Mouse (Mus musculus) CH12.LX (cell line): ENCODE data around the gene Sh3bgrl2. TPM values are rescaled to one million over a fixed set of nuclear protein-coding genes. Genes with fewer than 3 reads are reported as not detected.
A peak's percentile ranks its signal among the peaks of the same experiment; 100 is the strongest.

Source experiments
- DNase-seq: peaks from one replicate; pipeline ENCODE4 v3.0.0-alpha.2; 2013; ENCODE audit errors: extremely low read depth
- H3K27ac ChIP-seq: 2 replicates; pipeline ENCODE4 v1.5.1; 2012; ENCODE audit warnings: low read depth, mild to moderate bottlenecking, control low read depth, moderate library complexity; ENCODE audit not compliant: insufficient read depth
- H3K27me3 ChIP-seq: replicated peaks from 2 replicates; pipeline ENCODE3; 2012; ENCODE audit warnings: inconsistent platforms
- H3K36me3 ChIP-seq, 2 experiments: replicated peaks in 1 of 2; 2 replicates each; pipeline versions ENCODE3 to v1.6.1; 2012; ENCODE audit warnings: inconsistent platforms in 1 of 2, low read length in 1 of 2, mild to moderate bottlenecking in 1 of 2, mixed read lengths in 1 of 2, moderate library complexity in 1 of 2; ENCODE audit not compliant: control insufficient read depth in 1 of 2, insufficient read depth in 1 of 2
- H3K4me1 ChIP-seq, 2 experiments: 2 replicates each; pipeline ENCODE4 v1.6.1; 2012; ENCODE audit warnings: inconsistent platforms in 1 of 2, moderate library complexity in 1 of 2; ENCODE audit not compliant: insufficient read depth in 2 of 2, control insufficient read depth in 1 of 2
- H3K4me2 ChIP-seq: 2 replicates; pipeline ENCODE4 v1.6.1; 2012; ENCODE audit warnings: low read depth, mild to moderate bottlenecking, control low read depth; ENCODE audit not compliant: poor library complexity, insufficient read depth, severe bottlenecking
- H3K4me3 ChIP-seq, 3 experiments: fragments of 150-350 bp in 1 of 3; sonication (generic) in 1 of 3; replicated peaks in 1 of 3; 2 replicates each; pipeline versions ENCODE3 to v1.5.1; 2011 to 2012; ENCODE audit warnings: low read depth in 2 of 3, low read length in 2 of 3, mild to moderate bottlenecking in 2 of 3, moderate library complexity in 2 of 3, control low read depth in 1 of 3, improper control_type of control experiment in 1 of 3, inconsistent platforms in 1 of 3, mixed read lengths in 1 of 3; ENCODE audit not compliant: poor library complexity in 1 of 3
- H3K79me2 ChIP-seq: replicated peaks from 2 replicates; pipeline ENCODE4 v1.6.1; 2012; ENCODE audit warnings: mild to moderate bottlenecking, moderate library complexity; ENCODE audit not compliant: control insufficient read depth, poor library complexity, insufficient read depth, severe bottlenecking; ENCODE audit errors: extremely low read depth
- H3K9ac ChIP-seq: 2 replicates; pipeline ENCODE4 v1.6.1; 2012; ENCODE audit warnings: low read depth, mild to moderate bottlenecking, control low read depth, moderate library complexity; ENCODE audit not compliant: insufficient read depth
- H3K9me3 ChIP-seq: replicated peaks from 2 replicates; pipeline ENCODE3; 2012; ENCODE audit warnings: low read length, inconsistent platforms, mixed read lengths
- EP300 ChIP-seq: IDR thresholded peaks from 2 replicates; pipeline ENCODE4 v1.6.1; 2011; ENCODE audit warnings: low read length, improper control_type of control experiment
- IRF4 ChIP-seq: IDR thresholded peaks from 2 replicates; pipeline ENCODE4 v1.6.1; 2014; ENCODE audit warnings: low read depth, mild to moderate bottlenecking, inconsistent platforms, low read length, improper control_type of control experiment
- JUN ChIP-seq: IDR thresholded peaks from 2 replicates; pipeline ENCODE4 v1.6.1; 2011; ENCODE audit warnings: low read depth, mild to moderate bottlenecking, low read length, improper control_type of control experiment, moderate library complexity; ENCODE audit not compliant: insufficient read depth
- JUND ChIP-seq: conservative IDR thresholded peaks from 2 replicates; pipeline ENCODE4 v1.6.1; 2011; ENCODE audit warnings: low read depth, low read length, improper control_type of control experiment
- KAT2A ChIP-seq: IDR thresholded peaks from 2 replicates; pipeline ENCODE4 v1.6.1; 2012; ENCODE audit warnings: low read length, improper control_type of control experiment, inconsistent platforms; ENCODE audit not compliant: insufficient replicate concordance
- MAFK ChIP-seq: IDR thresholded peaks from 2 replicates; pipeline ENCODE4 v1.6.1; 2011; ENCODE audit warnings: low read length, improper control_type of control experiment; ENCODE audit not compliant: insufficient replicate concordance
- MAX ChIP-seq: IDR thresholded peaks from 2 replicates; pipeline ENCODE4 v1.6.1; 2011; ENCODE audit warnings: low read length, improper control_type of control experiment
- MAZ ChIP-seq: IDR thresholded peaks from 2 replicates; pipeline ENCODE4 v1.6.1; 2012; ENCODE audit warnings: low read depth, mild to moderate bottlenecking, inconsistent platforms, low read length, improper control_type of control experiment, moderate library complexity
- MXI1 ChIP-seq: IDR thresholded peaks from 2 replicates; pipeline ENCODE4 v1.6.1; 2011; ENCODE audit warnings: mild to moderate bottlenecking, low read depth, low read length, improper control_type of control experiment
- MYC ChIP-seq: IDR thresholded peaks from 2 replicates; pipeline ENCODE4 v1.6.1; 2011; ENCODE audit warnings: low read depth, mild to moderate bottlenecking, improper control_type of control experiment, low read length
- NRF1 ChIP-seq: IDR thresholded peaks from 2 replicates; pipeline ENCODE4 v1.6.1; 2014; ENCODE audit warnings: low read depth, mild to moderate bottlenecking, inconsistent platforms, low read length, improper control_type of control experiment, moderate library complexity
- RAD21 ChIP-seq: IDR thresholded peaks from 2 replicates; pipeline ENCODE4 v1.6.1; 2011; ENCODE audit warnings: low read depth, mild to moderate bottlenecking, low read length, improper control_type of control experiment, moderate library complexity
- RCOR1 ChIP-seq: conservative IDR thresholded peaks from 2 replicates; pipeline ENCODE4 v1.6.1; 2012; ENCODE audit warnings: low read depth, mild to moderate bottlenecking, inconsistent platforms, low read length, improper control_type of control experiment
- SIN3A ChIP-seq: IDR thresholded peaks from 2 replicates; pipeline ENCODE4 v1.6.1; 2012; ENCODE audit warnings: low read length, improper control_type of control experiment, inconsistent platforms
- SMC3 ChIP-seq: IDR thresholded peaks from 2 replicates; pipeline ENCODE4 v1.6.1; 2011; ENCODE audit warnings: low read depth, low read length, improper control_type of control experiment
- TCF12 ChIP-seq: IDR thresholded peaks from 2 replicates; pipeline ENCODE4 v1.6.1; 2014; ENCODE audit warnings: low read depth, mild to moderate bottlenecking, inconsistent platforms, low read length, improper control_type of control experiment
- ZMIZ1 ChIP-seq: IDR thresholded peaks from 2 replicates; pipeline ENCODE4 v1.6.1; 2012; ENCODE audit warnings: low read depth, mild to moderate bottlenecking, inconsistent platforms, low read length, improper control_type of control experiment
- dilution Hi-C: fragments of 300-500 bp; cut with MboI; formaldehyde crosslinking; loops from 2 replicates; pipeline ENCODE4 v1.14.3; 2020; ENCODE audit warnings: low sequenced_read_pairs; ENCODE audit not compliant: extremely low pct_unique_long_range_greater_than_20kb, extremely low pct_ligation_motif_present
- in situ Hi-C: fragments of 300-500 bp; cut with MboI; formaldehyde crosslinking; loops from 3 replicates; pipeline ENCODE4 v1.14.3; 2019; ENCODE audit warnings: low sequenced_read_pairs, low pct_ligation_motif_present, low pct_unique_long_range_greater_than_20kb, mixed read lengths
- polyA plus RNA-seq: library from polyadenylated mRNA; unstranded; fragments of >175 nt; gene quantifications from 2 replicates; pipeline ENCODE4 v1.2.1, GENCODE M21; 2012; ENCODE audit warnings: low read depth; ENCODE audit not compliant: insufficient read length
- total RNA-seq, 2 experiments: library from RNA; depleted of rRNA; stranded (reverse); fragments of 300-350 nt in 1 of 2; fragments of >200 nt in 1 of 2; gene quantifications; 2 replicates each; pipeline ENCODE4 v1.2.3; 2012 to 2014

Sh3bgrl2 gene
- total and polyA plus RNA-seq, 3 experiments = 0.04 to 0.27 (median 0.11) TPM

- Histone ChIP-seq H3K9me3 (no peaks in the 10 kb centered on the region), H3K79me2 (no peaks in the 10 kb centered on the region), H3K36me3 (no peaks in the 10 kb centered on the region)
- dilution Hi-C loops (no loop called here), in situ Hi-C loops (loop anchor here (5.0 to 10.0 kb wide), 2 partner anchors 34 to 87 kb away; no protein-coding TSS in a partner anchor)
- TF ChIP-seq KAT2A = no peak
- no peak for TF ChIP-seq RAD21
- no peak for TF ChIP-seq TCF12
- TF ChIP-seq NRF1 = no peak
- no peak for TF ChIP-seq MAZ
- TF ChIP-seq JUND = no peak
- TF ChIP-seq RCOR1 = no peak
- TF ChIP-seq SMC3 = no peak
- TF ChIP-seq IRF4 = no peak
- TF ChIP-seq MYC = no peak
- TF ChIP-seq MAFK = no peak
- TF ChIP-seq JUN = no peak
- no peak for TF ChIP-seq EP300
- TF ChIP-seq ZMIZ1 = no peak
- TF ChIP-seq MXI1 = no peak
- TF ChIP-seq MAX = no peak
- TF ChIP-seq, all 38 proteins: peak for 0
- Histone ChIP-seq H3K4me3 (no peak overlapping the region), H3K4me2 (no peak overlapping the region), H3K4me1 (peaks cover 30 to 83% of the 10 kb centered on the region in 2 experiments), H3K27ac (no peak overlapping the region), H3K9ac (no peak overlapping the region), H3K27me3 (no peaks in the 10 kb centered on the region)
- no peak for DNase-seq
Observed at GRCm38 (mm10) chr9:83571315-83571714, 23.2 kb downstream of the Sh3bgrl2 start.

GRCm38 (mm10) chr9:83572326-83572725, 24.2 kb downstream of the Sh3bgrl2 start:
- Histone ChIP-seq H3K27ac (no peak overlapping the region), H3K4me2 (no peak overlapping the region), H3K9ac (no peak overlapping the region), H3K4me1 (peaks cover 30 to 85% of the 10 kb centered on the region in 2 experiments), H3K27me3 (no peaks in the 10 kb centered on the region), H3K36me3 (no peaks in the 10 kb centered on the region), H3K79me2 (no peaks in the 10 kb centered on the region), H3K4me3 (no peak overlapping the region), H3K9me3 (no peaks in the 10 kb centered on the region)
- DNase-seq = no peak
- dilution Hi-C loops (no loop called here), in situ Hi-C loops (loop anchor here (5.0 to 10.0 kb wide), 2 partner anchors 35 to 88 kb away; no protein-coding TSS in a partner anchor)
- 0 out of 2 replicates have a peak, but pooled peaks have one; percentile 36 for TF ChIP-seq RCOR1
- no peak for TF ChIP-seq SIN3A
